Mouse (Mus musculus) myocyte (in vitro differentiated cells): Measurements from ENCODE around the gene Ndufaf5.

Experiments used
- E2F4 ChIP-seq: IDR thresholded peaks from one replicate; pipeline ENCODE4 v1.6.1; 2011; ENCODE audit warnings: mild to moderate bottlenecking, control low read depth, moderate library complexity; ENCODE audit not compliant: insufficient read depth
- MYOG ChIP-seq, 3 experiments: IDR thresholded peaks; one replicate each; pipeline ENCODE4 v1.6.1; 2011; ENCODE audit warnings: control low read depth in 2 of 3, low read depth in 2 of 3, mild to moderate bottlenecking in 2 of 3; ENCODE audit not compliant: insufficient read length in 2 of 3, control insufficient read depth in 1 of 3, insufficient read depth in 1 of 3
- POLR2A ChIP-seq: IDR thresholded peaks from one replicate; pipeline ENCODE4 v1.6.1; 2011; ENCODE audit warnings: low read depth, mild to moderate bottlenecking, control low read depth, moderate library complexity; ENCODE audit not compliant: insufficient read length
- POLR2AphosphoS2 ChIP-seq: IDR thresholded peaks from one replicate; pipeline ENCODE4 v1.6.1; 2011; ENCODE audit warnings: low read depth, control low read depth; ENCODE audit not compliant: insufficient read length
- USF1 ChIP-seq: IDR thresholded peaks from one replicate; pipeline ENCODE4 v1.6.1; 2011; ENCODE audit warnings: low read depth, mild to moderate bottlenecking, control low read depth, moderate library complexity

- TF ChIP-seq POLR2A, result no peak
- no peak for TF ChIP-seq POLR2AphosphoS2
- no peak for TF ChIP-seq USF1
- TF ChIP-seq E2F4, result no peak
- TF ChIP-seq MYOG (IDR thresholded peaks at IDR 0.05; ENCODE audit: control insufficient read depth in 1 of 3, insufficient read depth in 1 of 3, insufficient read length in 2 of 3, low read depth in 2 of 3), result no peak
Observed at GRCm38 (mm10) chr2:140169057-140169456, 1.4 kb upstream of the Ndufaf5 start.
